Mouse (Mus musculus) megakaryocyte-erythroid progenitor cell, adult 5-6 weeks (primary cell): ENCODE measurements around the gene Ly6g. TPM values are rescaled to one million over a fixed set of nuclear protein-coding genes. Genes with fewer than 3 reads are reported as not detected.
A peak's percentile ranks its signal among the peaks of the same experiment; 100 is the strongest.
"Not testable (repeated sequence)": the region's sequence is repeated elsewhere in the genome, so short reads cannot be mapped to it uniquely, and the experiment has no call there.

Experiments used
- ATAC-seq: replicated peaks from 2 replicates; pipeline ENCODE4 v1.8.0; 2016; ENCODE audit warnings: mild to moderate bottlenecking, inconsistent platforms; ENCODE audit not compliant: severe bottlenecking, poor library complexity, low FRiP score, low TSS enrichment
- total RNA-seq, 2 experiments: library from RNA; stranded (forward) in 1 of 2; stranded (reverse) in 1 of 2; fragments of 200-1000, 215-1000 nt in 1 of 2; fragments of >200 nt in 1 of 2; fragmentation: Nextera tagmentation in 1 of 2; gene quantifications; 2 replicates each; pipeline ENCODE4 v1.2.3; 2014 to 2017

Ly6g gene
- total RNA-seq (2014; fragmentation: Nextera tagmentation) = not detected in 2 replicates
- 1.4 TPM in 1 of 2 replicates, not detected in the other for total RNA-seq (2017)

GRCm38 (mm10) chr15:75154940-75155339 lies at the start of gene Ly6g:
TSS of gene Ly6g (plus strand) at chr15:75155240.
- no peak for ATAC-seq

- not testable (repeated sequence) for ATAC-seq
Measured at GRCm38 (mm10) chr15:75110424-75110823, 44.6 kb upstream of the Ly6g start.

GRCm38 (mm10) chr15:75111861-75112630 lies 43.0 kb upstream of the Ly6g start, which contains the start of gene Ly6c2:
TSS of gene Ly6c2 (minus strand) at chr15:75111970.
- ATAC-seq = not testable (repeated sequence)

- ATAC-seq = no peak
Measured at GRCm38 (mm10) chr15:75116525-75116924, 38.5 kb upstream of the Ly6g start.

- not testable (repeated sequence) for ATAC-seq
Measured at GRCm38 (mm10) chr15:75117481-75117880, 37.6 kb upstream of the Ly6g start.

- not testable (repeated sequence) for ATAC-seq
Measured at GRCm38 (mm10) chr15:75118742-75119141, 36.3 kb upstream of the Ly6g start.

GRCm38 (mm10) chr15:75120066-75120465 lies 35.0 kb upstream of the Ly6g start:
- peak; percentile 75 for ATAC-seq

GRCm38 (mm10) chr15:75132346-75132745 lies 22.7 kb upstream of the Ly6g start:
- ATAC-seq = not testable (repeated sequence)

- not testable (repeated sequence) for ATAC-seq
Measured at GRCm38 (mm10) chr15:75135090-75135783, 19.8 kb upstream of the Ly6g start.

- ATAC-seq = not testable (repeated sequence)
Measured at GRCm38 (mm10) chr15:75137739-75138138, 17.3 kb upstream of the Ly6g start.

- not testable (repeated sequence) for ATAC-seq
Measured at GRCm38 (mm10) chr15:75141812-75142360, 13.2 kb upstream of the Ly6g start.

- ATAC-seq = peak; percentile 68; the same call in 1 of the 2 replicates
Measured at GRCm38 (mm10) chr15:75143735-75144134, 11.3 kb upstream of the Ly6g start.

GRCm38 (mm10) chr15:75153087-75153486 lies 2.0 kb upstream of the Ly6g start:
- ATAC-seq = no peak

- ATAC-seq = no peak
Measured at GRCm38 (mm10) chr15:75157646-75158045, 2.6 kb downstream of the Ly6g start.

GRCm38 (mm10) chr15:75175506-75175905 lies 20.5 kb downstream of the Ly6g start:
- ATAC-seq = peak; percentile 71; the same call in 1 of the 2 replicates

GRCm38 (mm10) chr15:75186291-75186690 lies 31.3 kb downstream of the Ly6g start:
- ATAC-seq = no peak

- 0 out of 2 replicates have a peak, but pooled peaks have one; percentile 61 for ATAC-seq
Measured at GRCm38 (mm10) chr15:75189116-75189515, 34.1 kb downstream of the Ly6g start.

- ATAC-seq = not testable (repeated sequence)
Measured at GRCm38 (mm10) chr15:75190560-75190959, 35.5 kb downstream of the Ly6g start.
